Mouse (Mus musculus) left cerebral cortex, adult 9 months (tissue): Measurements from ENCODE around the gene Nxf1.
"Not testable (repeated sequence)": the region's sequence is repeated elsewhere in the genome, so short reads cannot be mapped to it uniquely, and the experiment has no call there.

Source experiments
- DNase-seq, 2 experiments: peaks; one replicate each; pipeline ENCODE4 v3.0.0; 2022; ENCODE audit warnings: low spot score in 2 of 2

The Nxf1 gene

GRCm38 (mm10) chr19:8724392-8724791 is 32.5 kb upstream of the Nxf1 start:
- DNase-seq: no peak

- DNase-seq: no peak
These were observed 31.7 kb upstream of the Nxf1 start for GRCm38 (mm10) chr19:8725081-8725613.

GRCm38 (mm10) chr19:8726609-8727390 is 30.1 kb upstream of the Nxf1 start:
- DNase-seq: no peak

- no peak for DNase-seq
These were observed 29.3 kb upstream of the Nxf1 start for GRCm38 (mm10) chr19:8727495-8728114.

GRCm38 (mm10) chr19:8728335-8729099 is 28.4 kb upstream of the Nxf1 start:
- DNase-seq: not testable (repeated sequence)

GRCm38 (mm10) chr19:8734334-8734733 is 22.5 kb upstream of the Nxf1 start:
- DNase-seq: no peak

- peak; percentile 70 to 91 for DNase-seq
These were observed 21.3 kb upstream of the Nxf1 start, which contains the start of gene Wdr74 for GRCm38 (mm10) chr19:8735389-8736159. Wdr74 (plus strand) TSS chr19:8735827.

- no peak for DNase-seq
These were observed 20.8 kb upstream of the Nxf1 start for GRCm38 (mm10) chr19:8736160-8736467.

GRCm38 (mm10) chr19:8738911-8739310 is 18.0 kb upstream of the Nxf1 start:
- no peak for DNase-seq

- DNase-seq: no peak
These were observed 17.2 kb upstream of the Nxf1 start for GRCm38 (mm10) chr19:8739646-8740045.

- no peak for DNase-seq
These were observed 16.3 kb upstream of the Nxf1 start, which contains the start of gene 1700092M07Rik for GRCm38 (mm10) chr19:8740603-8741002. 1700092M07Rik (plus strand) TSS chr19:8740718.

- peak; percentile 93 to 97 for DNase-seq
These were observed 15.5 kb upstream of the Nxf1 start, which contains the start of gene Stx5a for GRCm38 (mm10) chr19:8741243-8741869. Stx5a (plus strand) TSS chr19:8741413.

- DNase-seq: no peak
These were observed 14.7 kb upstream of the Nxf1 start for GRCm38 (mm10) chr19:8742176-8742575.

GRCm38 (mm10) chr19:8745382-8745781 is 11.5 kb upstream of the Nxf1 start:
- no peak for DNase-seq

- no peak for DNase-seq
These were observed 9.5 kb upstream of the Nxf1 start for GRCm38 (mm10) chr19:8747368-8747767.

GRCm38 (mm10) chr19:8755652-8756051 is 1.2 kb upstream of the Nxf1 start:
- no peak for DNase-seq

GRCm38 (mm10) chr19:8757471-8757998 is 662 bp downstream of the Nxf1 start:
- DNase-seq: no peak

- DNase-seq: no peak
These were observed 2.0 kb downstream of the Nxf1 start for GRCm38 (mm10) chr19:8758899-8759298.

GRCm38 (mm10) chr19:8760757-8761156 is 3.9 kb downstream of the Nxf1 start:
- no peak for DNase-seq

GRCm38 (mm10) chr19:8763276-8763675 is 6.4 kb downstream of the Nxf1 start:
- no peak for DNase-seq

GRCm38 (mm10) chr19:8765562-8765961 is 8.7 kb downstream of the Nxf1 start:
- no peak for DNase-seq
